Mouse (Mus musculus): Measurements from ENCODE around the gene H2al1n.
"Not testable (repeated sequence)": the region's sequence is repeated elsewhere in the genome, so short reads cannot be mapped to it uniquely, and the experiment has no call there.

The H2al1n gene

GRCm38 (mm10) chrX:14210848-14211247 lies at the start of gene H2al1n:
Gene H2al1n (plus strand): TSS chrX:14211148.
- DNase-seq (ENCODE audit: low spot score in 2 of 2) = not testable (repeated sequence)

DNA sequence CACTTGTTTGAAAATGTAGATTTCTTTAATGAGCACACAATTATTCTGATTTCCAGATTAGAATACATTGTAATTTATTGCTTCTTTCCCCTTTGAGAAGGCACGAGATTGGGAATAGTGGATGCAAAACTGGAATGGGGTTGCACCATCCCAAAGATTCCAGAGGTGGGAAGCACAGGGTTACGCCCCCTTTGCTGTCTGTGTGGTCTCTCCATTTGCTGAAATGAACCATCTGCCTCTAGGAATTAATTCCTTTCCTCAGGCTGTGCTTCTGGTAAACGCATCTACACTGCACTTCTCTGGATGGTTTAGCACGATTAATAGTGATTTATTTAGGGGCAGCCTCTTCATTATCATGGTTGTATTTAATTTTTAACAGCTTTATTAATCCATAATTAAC lies 11.7 kb upstream of the H2al1n start:
- no peak for DNase-seq (ENCODE audit: low spot score in 2 of 2)

GRCm38 (mm10) chrX:14206112-14206875 lies 4.7 kb upstream of the H2al1n start:
- no peak for DNase-seq (ENCODE audit: low spot score in 2 of 2)

DNA sequence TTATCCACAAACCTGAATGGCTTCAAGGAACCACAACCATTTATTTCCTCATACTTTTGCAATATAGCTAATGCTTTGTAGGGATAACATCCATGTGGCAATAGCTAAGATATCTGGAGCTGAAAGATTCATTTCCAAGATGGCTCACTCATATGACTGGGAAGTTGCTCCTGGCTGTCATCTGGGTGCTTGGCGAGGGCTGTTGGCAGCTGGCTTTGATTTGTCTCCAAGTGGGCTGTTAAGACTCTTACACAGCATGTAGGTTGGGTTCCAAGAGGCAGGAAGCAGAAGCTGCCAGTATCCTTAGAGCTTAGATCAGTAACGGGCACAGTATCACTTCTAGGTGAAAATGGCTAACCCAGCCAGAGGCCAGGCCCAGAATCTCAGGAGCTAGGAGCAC lies 18.3 kb downstream of the H2al1n start:
- no peak for DNase-seq (ENCODE audit: low spot score in 2 of 2)

GRCm38 (mm10) chrX:14259597-14260239 lies 48.8 kb downstream of the H2al1n start:
- DNase-seq (ENCODE audit: low spot score in 2 of 2) = no peak
